Mouse (Mus musculus): ENCODE results near the gene Vpreb3. TPM values are rescaled to one million over a fixed set of nuclear protein-coding genes. Genes with fewer than 3 reads are reported as not detected.
"Not testable (repeated sequence)": the region's sequence is repeated elsewhere in the genome, so short reads cannot be mapped to it uniquely, and the experiment has no call there.

The Vpreb3 gene
- polyA plus RNA-seq, 1 experiment from 2014 or later = 1.3 TPM

GRCm38 (mm10) chr10:75978835-75979157 lies 35.9 kb downstream of the Vpreb3 start:
- Histone ChIP-seq H3K27me3 (ENCODE audit: control insufficient read depth, insufficient read depth, low read length) (no peaks in the 10 kb centered on the region), H3K27ac (ENCODE audit: low read depth, low read length) (no peak overlapping the region), H3K4me2 (ENCODE audit: low read depth, low read length) (no peak overlapping the region), H3K36me3 (ENCODE audit: control insufficient read depth, insufficient read depth, low read length) (no peaks in the 10 kb centered on the region), H3K4me3 (ENCODE audit: low read depth, low read length) (no peak overlapping the region), H3K9ac (replicated peaks; ENCODE audit: low read depth, low read length) (no peak overlapping the region), H3K9me3 (ENCODE audit: control insufficient read depth, low read length) (no peaks in the 10 kb centered on the region), H3K4me1 (ENCODE audit: control insufficient read depth, insufficient read depth, low read length) (no peaks in the 10 kb centered on the region)
- 61% methylated on average over 5 of the region's 5 CpGs for WGBS
- no peak for ATAC-seq (ENCODE audit: low read depth)

DNA sequence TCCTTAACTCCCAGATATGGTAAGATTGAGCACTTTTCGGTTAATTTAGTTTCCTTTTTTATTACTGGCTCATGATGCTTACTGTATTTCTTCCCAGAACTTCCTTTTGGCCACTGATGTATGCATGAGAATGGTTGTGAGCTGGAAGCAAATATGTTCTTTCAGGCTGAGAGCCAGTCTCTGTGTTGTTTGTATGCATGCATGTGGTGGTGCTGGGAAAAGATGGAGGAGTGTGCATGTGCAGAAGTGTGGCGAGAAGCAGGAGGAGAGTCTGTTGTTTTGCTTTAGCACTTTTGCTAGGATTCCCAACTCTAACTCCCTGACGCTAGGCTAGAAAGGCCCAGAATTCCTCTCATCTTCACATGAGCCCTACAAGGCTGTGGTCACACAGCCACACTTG lies 36.6 kb downstream of the Vpreb3 start:
- ATAC-seq (ENCODE audit: low read depth) = no peak
- Histone ChIP-seq H3K27ac (ENCODE audit: low read depth, low read length) (no peak overlapping the region), H3K36me3 (ENCODE audit: control insufficient read depth, insufficient read depth, low read length) (no peaks in the 10 kb centered on the region), H3K9ac (replicated peaks; ENCODE audit: low read depth, low read length) (no peak overlapping the region), H3K27me3 (ENCODE audit: control insufficient read depth, insufficient read depth, low read length) (no peaks in the 10 kb centered on the region), H3K4me3 (ENCODE audit: low read depth, low read length) (no peak overlapping the region), H3K4me2 (ENCODE audit: low read depth, low read length) (no peak overlapping the region), H3K4me1 (ENCODE audit: control insufficient read depth, insufficient read depth, low read length) (no peaks in the 10 kb centered on the region), H3K9me3 (ENCODE audit: control insufficient read depth, low read length) (no peaks in the 10 kb centered on the region)
- WGBS = 93% methylated on average over 3 of the region's 3 CpGs

DNA sequence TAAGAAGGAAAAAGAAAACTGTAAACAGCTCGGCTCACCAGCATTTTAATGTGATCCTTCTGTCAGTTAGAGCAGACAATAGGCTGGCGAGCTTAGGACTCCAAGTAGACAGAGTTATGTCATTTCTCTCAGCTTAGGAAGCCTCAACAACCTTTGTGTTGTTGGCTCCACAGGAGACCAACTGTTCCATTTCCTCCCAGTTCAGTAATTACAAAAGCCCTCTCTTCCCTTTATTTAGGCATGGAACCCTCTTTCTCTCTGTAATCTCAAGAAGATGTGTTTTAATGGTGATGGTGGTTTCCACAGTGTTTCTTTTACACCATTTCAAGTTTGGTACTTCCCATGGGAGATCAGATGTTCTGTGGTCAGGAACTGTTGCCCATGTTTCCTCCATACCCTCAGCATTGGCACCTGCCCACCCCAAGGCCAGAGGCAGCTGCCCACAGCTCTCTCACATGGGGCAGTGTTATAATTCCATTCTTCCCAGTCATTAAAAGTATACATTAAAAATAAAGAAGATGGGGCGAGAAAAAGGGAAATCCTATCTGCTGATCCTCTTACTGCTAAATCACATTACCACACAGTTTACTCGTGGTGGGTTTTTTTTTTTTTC lies 47.7 kb downstream of the Vpreb3 start:
- no peak for ATAC-seq (ENCODE audit: low read depth)
- Histone ChIP-seq H3K4me3 (ENCODE audit: low read depth, low read length) (no peak overlapping the region), H3K36me3 (ENCODE audit: control insufficient read depth, insufficient read depth, low read length) (no peaks in the 10 kb centered on the region), H3K4me1 (ENCODE audit: control insufficient read depth, insufficient read depth, low read length) (no peaks in the 10 kb centered on the region), H3K9me3 (ENCODE audit: control insufficient read depth, low read length) (no peaks in the 10 kb centered on the region), H3K4me2 (ENCODE audit: low read depth, low read length) (no peak overlapping the region), H3K27ac (ENCODE audit: low read depth, low read length) (no peak overlapping the region), H3K27me3 (ENCODE audit: control insufficient read depth, insufficient read depth, low read length) (no peaks in the 10 kb centered on the region), H3K9ac (replicated peaks; ENCODE audit: low read depth, low read length) (no peak overlapping the region)
- WGBS = 72% methylated on average over 4 of the region's 4 CpGs

- no peaks in the 10 kb centered on the region for H3K27me3 ChIP-seq (ENCODE audit: control insufficient read depth, insufficient read depth, low read length)
- ATAC-seq (ENCODE audit: low read depth) = no peak
- no peaks in the 10 kb centered on the region for H3K9me3 ChIP-seq (ENCODE audit: control insufficient read depth, low read length)
- H3K36me3 ChIP-seq (ENCODE audit: control insufficient read depth, insufficient read depth, low read length) = no peaks in the 10 kb centered on the region
- no peak overlapping the region for H3K9ac ChIP-seq (replicated peaks; ENCODE audit: low read depth, low read length)
- WGBS = 95% methylated on average over 15 of the region's 15 CpGs
- H3K4me1 ChIP-seq (ENCODE audit: control insufficient read depth, insufficient read depth, low read length) = no peaks in the 10 kb centered on the region
- no peak overlapping the region for H3K4me3 ChIP-seq (ENCODE audit: low read depth, low read length)
- no peak overlapping the region for H3K27ac ChIP-seq (ENCODE audit: low read depth, low read length)
- no peak overlapping the region for H3K4me2 ChIP-seq (ENCODE audit: low read depth, low read length)
Measured at GRCm38 (mm10) chr10:75993616-75994240, 50.9 kb downstream of the Vpreb3 start.

GRCm38 (mm10) chr10:75994531-75995210 lies 51.8 kb downstream of the Vpreb3 start:
- WGBS = 80% methylated on average over 11 of the region's 13 CpGs
- H3K4me3 ChIP-seq (ENCODE audit: low read depth, low read length); H3K4me2 ChIP-seq (ENCODE audit: low read depth, low read length); H3K9me3 ChIP-seq (ENCODE audit: control insufficient read depth, low read length); H3K27me3 ChIP-seq (ENCODE audit: control insufficient read depth, insufficient read depth, low read length); ATAC-seq (ENCODE audit: low read depth); H3K27ac ChIP-seq (ENCODE audit: low read depth, low read length); H3K9ac ChIP-seq (replicated peaks; ENCODE audit: low read depth, low read length); H3K36me3 ChIP-seq (ENCODE audit: control insufficient read depth, insufficient read depth, low read length); H3K4me1 ChIP-seq (ENCODE audit: control insufficient read depth, insufficient read depth, low read length): not testable (repeated sequence)

DNA sequence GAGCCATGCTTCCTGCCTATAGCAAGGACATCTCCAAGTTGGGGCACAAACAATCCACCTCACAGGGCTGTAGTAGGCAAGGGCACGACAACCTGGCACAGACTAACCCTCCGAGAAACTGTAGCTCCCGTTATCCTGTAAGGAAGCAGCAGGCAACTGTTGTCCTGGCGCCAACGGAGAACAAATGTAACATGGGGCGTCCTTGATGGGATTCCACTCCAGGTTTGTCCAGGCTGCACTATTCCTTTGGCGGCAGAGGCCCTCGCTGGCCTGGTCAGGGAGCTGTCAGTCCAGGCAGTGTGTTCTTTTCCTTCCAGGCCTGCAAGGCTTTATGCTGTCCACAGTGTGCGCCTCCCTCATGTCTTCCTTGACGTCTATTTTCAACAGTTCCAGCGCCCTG lies 52.6 kb downstream of the Vpreb3 start:
- H3K4me2 ChIP-seq (ENCODE audit: low read depth, low read length) = no peak overlapping the region
- no peaks in the 10 kb centered on the region for H3K27me3 ChIP-seq (ENCODE audit: control insufficient read depth, insufficient read depth, low read length)
- no peak for ATAC-seq (ENCODE audit: low read depth)
- H3K36me3 ChIP-seq (ENCODE audit: control insufficient read depth, insufficient read depth, low read length) = no peaks in the 10 kb centered on the region
- H3K9ac ChIP-seq (replicated peaks; ENCODE audit: low read depth, low read length) = no peak overlapping the region
- H3K9me3 ChIP-seq (ENCODE audit: control insufficient read depth, low read length) = no peaks in the 10 kb centered on the region
- H3K4me3 ChIP-seq (ENCODE audit: low read depth, low read length) = no peak overlapping the region
- WGBS = 95% methylated on average over 11 of the region's 11 CpGs
- H3K27ac ChIP-seq (ENCODE audit: low read depth, low read length) = no peak overlapping the region
- no peaks in the 10 kb centered on the region for H3K4me1 ChIP-seq (ENCODE audit: control insufficient read depth, insufficient read depth, low read length)

DNA sequence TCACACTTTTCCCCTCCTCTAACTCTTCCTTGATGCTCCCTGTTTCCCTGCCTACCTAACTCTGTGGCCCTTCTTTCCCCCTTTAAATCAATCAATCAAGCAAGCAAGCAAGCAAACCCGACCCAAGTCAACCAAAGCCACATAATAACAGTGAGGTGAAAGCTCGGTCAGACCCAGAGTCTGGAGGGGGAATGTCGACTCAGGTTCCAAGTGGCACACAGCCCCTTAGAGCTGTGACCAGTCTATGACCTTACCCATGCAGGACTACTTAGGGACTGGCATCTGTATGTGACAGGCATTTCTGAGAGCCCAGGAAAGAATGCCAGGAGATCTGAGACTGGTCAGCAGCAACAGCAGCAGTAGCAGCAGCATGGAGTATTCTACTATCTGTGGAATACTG lies 53.5 kb downstream of the Vpreb3 start:
- ATAC-seq (ENCODE audit: low read depth) = no peak
- Histone ChIP-seq H3K4me1 (ENCODE audit: control insufficient read depth, insufficient read depth, low read length) (no peaks in the 10 kb centered on the region), H3K9me3 (ENCODE audit: control insufficient read depth, low read length) (no peaks in the 10 kb centered on the region), H3K4me3 (ENCODE audit: low read depth, low read length) (no peak overlapping the region), H3K4me2 (ENCODE audit: low read depth, low read length) (no peak overlapping the region), H3K36me3 (ENCODE audit: control insufficient read depth, insufficient read depth, low read length) (no peaks in the 10 kb centered on the region), H3K9ac (replicated peaks; ENCODE audit: low read depth, low read length) (no peak overlapping the region), H3K27ac (ENCODE audit: low read depth, low read length) (no peak overlapping the region), H3K27me3 (ENCODE audit: control insufficient read depth, insufficient read depth, low read length) (no peaks in the 10 kb centered on the region)
- WGBS = 48% methylated on average over 3 of the region's 3 CpGs

Other genes with a start within 250 kb of the Vpreb3 start
- 34.2 and 39.9 TPM in 2 replicates for gene Cabin1, start 178.7 kb upstream of the Vpreb3 start, polyA plus RNA-seq (2014; fragmentation: Nextera tagmentation; extraction: Ambion mirVana)
- gene Ddt, start 169.6 kb upstream of the Vpreb3 start, polyA plus RNA-seq (2014; fragmentation: Nextera tagmentation; extraction: Ambion mirVana) = 102 and 104 TPM in 2 replicates
- gene Gm20441, start 162.1 kb upstream of the Vpreb3 start, polyA plus RNA-seq (2014; fragmentation: Nextera tagmentation; extraction: Ambion mirVana) = not detected in 2 replicates
- gene Gstt3, start 161.6 kb upstream of the Vpreb3 start, polyA plus RNA-seq (2014; fragmentation: Nextera tagmentation; extraction: Ambion mirVana) = 0.94 TPM in 1 of 2 replicates, not detected in the other
- 8.8 and 11.2 TPM in 2 replicates for gene Gstt1, start 144.5 kb upstream of the Vpreb3 start, polyA plus RNA-seq (2014; fragmentation: Nextera tagmentation; extraction: Ambion mirVana)
- gene Gstt4, start 120.5 kb upstream of the Vpreb3 start, polyA plus RNA-seq (2014; fragmentation: Nextera tagmentation; extraction: Ambion mirVana) = not detected in 2 replicates
- 4.3 and 7.5 TPM in 2 replicates for gene Gstt2, start 105.6 kb upstream of the Vpreb3 start, polyA plus RNA-seq (2014; fragmentation: Nextera tagmentation; extraction: Ambion mirVana)
- 1,682 and 1,948 TPM in 2 replicates for gene Mif, start 82.8 kb upstream of the Vpreb3 start, polyA plus RNA-seq (2014; fragmentation: Nextera tagmentation; extraction: Ambion mirVana)
- gene Derl3, start 49.6 kb upstream of the Vpreb3 start, polyA plus RNA-seq (2014; fragmentation: Nextera tagmentation; extraction: Ambion mirVana) = 1.9 and 2.0 TPM in 2 replicates
- gene Smarcb1, start 21.4 kb upstream of the Vpreb3 start, polyA plus RNA-seq (2014; fragmentation: Nextera tagmentation; extraction: Ambion mirVana) = 245 and 254 TPM in 2 replicates
- gene Chchd10, start 9.9 kb upstream of the Vpreb3 start, polyA plus RNA-seq (2014; fragmentation: Nextera tagmentation; extraction: Ambion mirVana) = 108 and 158 TPM in 2 replicates
- 15.3 and 31.0 TPM in 2 replicates for gene Mmp11, start 6.6 kb upstream of the Vpreb3 start, polyA plus RNA-seq (2014; fragmentation: Nextera tagmentation; extraction: Ambion mirVana)
- 2.4 and 3.0 TPM in 2 replicates for gene Gm867, start 2.4 kb upstream of the Vpreb3 start, polyA plus RNA-seq (2014; fragmentation: Nextera tagmentation; extraction: Ambion mirVana)
- gene Gm5134, start 11.5 kb downstream of the Vpreb3 start, polyA plus RNA-seq (2014; fragmentation: Nextera tagmentation; extraction: Ambion mirVana) = 0.17 TPM in 1 of 2 replicates, not detected in the other
- gene Zfp280b, start 89.6 kb downstream of the Vpreb3 start, polyA plus RNA-seq (2014; fragmentation: Nextera tagmentation; extraction: Ambion mirVana) = 14.6 and 16.4 TPM in 2 replicates
- gene Slc5a4b, start 167.9 kb downstream of the Vpreb3 start, polyA plus RNA-seq (2014; fragmentation: Nextera tagmentation; extraction: Ambion mirVana) = 0.08 TPM in 1 of 2 replicates, not detected in the other
- gene Slc5a4a, start 204.4 kb downstream of the Vpreb3 start, polyA plus RNA-seq (2014; fragmentation: Nextera tagmentation; extraction: Ambion mirVana) = 0.09 TPM in 1 of 2 replicates, not detected in the other